Mouse (Mus musculus): ENCODE results near the gene Ppp4r3a. TPM values are rescaled to one million over a fixed set of nuclear protein-coding genes. Genes with fewer than 3 reads are reported as not detected.

Ppp4r3a gene
- polyA plus RNA-seq, 1 experiment from 2014 or later, result 31.1 TPM

DNA sequence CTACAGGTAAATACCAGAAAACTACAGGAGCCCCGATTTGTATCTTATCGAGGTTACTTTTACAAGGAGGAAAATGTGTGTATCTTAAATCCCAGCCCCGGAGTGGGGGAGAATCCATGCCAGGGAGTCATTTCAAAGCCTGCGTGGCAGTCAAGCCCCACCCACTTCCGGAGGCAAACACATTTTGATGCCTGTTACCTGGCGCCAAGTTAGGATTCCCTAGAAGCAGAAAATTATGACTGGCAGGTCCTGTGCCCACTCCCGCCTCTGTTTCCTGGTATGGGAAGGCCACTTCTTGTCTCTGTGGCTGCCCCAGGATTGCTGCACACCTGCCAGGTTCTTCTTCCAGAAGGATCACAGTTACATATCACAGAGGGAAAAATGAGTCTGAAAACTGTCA, 57.0 kb downstream of the Ppp4r3a start:
- DNase-seq (ENCODE audit: low spot score), result no peak
- H3K4me2 ChIP-seq (ENCODE audit: low read length), result peak overlapping the region; percentile 90
- no peaks in the 10 kb centered on the region for H3K9me3 ChIP-seq (replicated peaks; ENCODE audit: low read length)
- H3K27ac ChIP-seq, result no peak overlapping the region
- H3K36me3 ChIP-seq (ENCODE audit: insufficient read depth, low read length), result 0 out of 2 replicates have a peak, but pooled peaks cover 4% of the 10 kb centered on the region
- no peak for TF ChIP-seq CTCF (IDR thresholded peaks at IDR 0.05; ENCODE audit: low read depth)
- peaks cover 4% of the 10 kb centered on the region; the same call in 1 of the 2 replicates for H3K4me1 ChIP-seq (replicated peaks; ENCODE audit: insufficient read depth, low read length)
- H3K4me3 ChIP-seq (replicated peaks; ENCODE audit: low read depth, low read length), result 0 out of 2 replicates have a peak overlapping the region, but pooled peaks have one; percentile 80
- 46% methylated on average over 7 of the region's 7 CpGs for WGBS
- 0 out of 2 replicates have a peak overlapping the region, but pooled peaks have one; percentile 4 for H3K9ac ChIP-seq (ENCODE audit: low read depth, low read length)
- no peaks in the 10 kb centered on the region for H3K27me3 ChIP-seq (ENCODE audit: insufficient read depth, low read length)
- ATAC-seq (replicated peaks; ENCODE audit: low FRiP score, low read depth), result no peak

DNA sequence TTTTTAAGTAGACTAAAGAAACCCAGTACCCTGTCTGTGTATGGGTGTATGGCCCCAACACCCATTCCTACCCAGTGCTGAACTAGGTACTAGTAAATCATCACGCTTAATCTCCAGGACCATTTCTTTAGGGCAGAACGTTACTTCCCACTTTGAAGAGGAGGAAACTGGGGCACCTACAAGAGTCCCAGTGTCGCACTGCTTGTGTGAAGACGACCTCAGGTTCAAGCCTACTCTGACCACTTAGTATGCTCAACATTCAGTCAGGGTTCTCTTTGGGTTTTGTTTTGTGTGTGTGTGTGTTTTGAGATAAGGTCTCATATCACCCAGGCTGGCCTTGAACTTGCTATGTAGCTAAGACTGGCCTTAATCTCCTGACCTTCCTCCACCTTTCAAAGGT, 57.5 kb downstream of the Ppp4r3a start:
- DNase-seq (ENCODE audit: low spot score), result no peak
- WGBS, result 83% methylated on average over 4 of the region's 4 CpGs
- Histone ChIP-seq H3K27ac (no peak overlapping the region), H3K9me3 (replicated peaks; ENCODE audit: low read length) (no peaks in the 10 kb centered on the region), H3K4me3 (replicated peaks; ENCODE audit: low read depth, low read length) (no peak overlapping the region), H3K4me2 (ENCODE audit: low read length) (no peak overlapping the region), H3K36me3 (ENCODE audit: insufficient read depth, low read length) (0 out of 2 replicates have a peak, but pooled peaks cover 4% of the 10 kb centered on the region), H3K4me1 (replicated peaks; ENCODE audit: insufficient read depth, low read length) (peaks cover 4% of the 10 kb centered on the region; the same call in 1 of the 2 replicates), H3K27me3 (ENCODE audit: insufficient read depth, low read length) (no peaks in the 10 kb centered on the region), H3K9ac (ENCODE audit: low read depth, low read length) (no peak overlapping the region)
- ATAC-seq (replicated peaks; ENCODE audit: low FRiP score, low read depth), result no peak
- no peak for TF ChIP-seq CTCF (IDR thresholded peaks at IDR 0.05; ENCODE audit: low read depth)

DNA sequence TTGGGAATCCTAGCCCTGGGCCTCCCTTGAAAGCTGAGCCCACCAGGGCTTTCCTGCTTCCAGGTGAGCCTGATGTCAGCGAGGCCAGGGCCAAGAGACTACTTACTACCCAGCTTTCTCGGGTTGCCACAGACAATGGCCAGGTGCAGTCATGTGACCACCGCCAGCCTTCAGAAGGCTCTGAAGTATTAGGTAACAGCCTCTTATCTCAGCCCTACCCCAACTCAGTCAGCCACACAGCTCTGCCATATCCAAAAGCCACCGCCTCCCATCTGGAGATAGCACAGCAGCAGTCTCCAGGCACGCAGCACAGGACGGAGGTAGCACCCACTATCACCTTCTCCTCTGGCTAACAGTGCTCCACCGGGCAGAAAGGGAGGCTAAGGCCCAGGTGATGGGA, 58.1 kb downstream of the Ppp4r3a start:
- H3K4me1 ChIP-seq (replicated peaks; ENCODE audit: insufficient read depth, low read length), result peaks cover 4% of the 10 kb centered on the region; the same call in 1 of the 2 replicates
- peaks cover 4% of the 10 kb centered on the region; the same call in 1 of the 2 replicates for H3K36me3 ChIP-seq (ENCODE audit: insufficient read depth, low read length)
- no peaks in the 10 kb centered on the region for H3K9me3 ChIP-seq (replicated peaks; ENCODE audit: low read length)
- no peaks in the 10 kb centered on the region for H3K27me3 ChIP-seq (ENCODE audit: insufficient read depth, low read length)
- TF ChIP-seq CTCF (IDR thresholded peaks at IDR 0.05; ENCODE audit: low read depth), result no peak
- H3K4me2 ChIP-seq (ENCODE audit: low read length), result no peak overlapping the region; the same call in none of the 2 replicates
- no peak overlapping the region for H3K9ac ChIP-seq (ENCODE audit: low read depth, low read length)
- no peak for ATAC-seq (replicated peaks; ENCODE audit: low FRiP score, low read depth)
- no peak for DNase-seq (ENCODE audit: low spot score)
- no peak overlapping the region for H3K4me3 ChIP-seq (replicated peaks; ENCODE audit: low read depth, low read length)
- 55% methylated on average over 7 of the region's 7 CpGs for WGBS
- no peak overlapping the region for H3K27ac ChIP-seq

DNA sequence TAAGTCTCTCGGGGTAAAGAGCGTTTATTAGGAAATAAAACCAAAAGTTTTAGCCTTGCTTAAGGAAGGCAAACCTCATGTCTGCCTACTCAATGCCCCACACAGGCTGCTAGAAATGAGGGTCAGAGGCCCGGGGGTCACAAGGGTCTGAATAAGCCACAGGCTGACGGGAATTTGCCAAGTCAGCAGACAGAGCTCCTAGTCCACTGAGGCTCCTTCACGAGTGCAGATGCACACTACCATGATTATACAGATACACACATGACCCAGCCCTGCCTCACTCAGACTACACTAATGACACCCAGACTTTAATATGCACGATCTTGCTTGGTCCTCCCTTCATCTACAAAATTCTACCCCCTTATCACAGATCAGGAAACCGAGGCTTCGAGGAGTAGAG, 58.7 kb downstream of the Ppp4r3a start:
- Histone ChIP-seq H3K36me3 (ENCODE audit: insufficient read depth, low read length) (peaks cover 4% of the 10 kb centered on the region; the same call in 1 of the 2 replicates), H3K9me3 (replicated peaks; ENCODE audit: low read length) (no peaks in the 10 kb centered on the region), H3K27me3 (ENCODE audit: insufficient read depth, low read length) (no peaks in the 10 kb centered on the region), H3K4me3 (replicated peaks; ENCODE audit: low read depth, low read length) (no peak overlapping the region), H3K27ac (no peak overlapping the region), H3K4me1 (replicated peaks; ENCODE audit: insufficient read depth, low read length) (peaks cover 4% of the 10 kb centered on the region; the same call in 1 of the 2 replicates), H3K4me2 (ENCODE audit: low read length) (no peak overlapping the region; the same call in 1 of the 2 replicates), H3K9ac (ENCODE audit: low read depth, low read length) (no peak overlapping the region)
- ATAC-seq (replicated peaks; ENCODE audit: low FRiP score, low read depth) (no peak), DNase-seq (ENCODE audit: low spot score) (no peak)
- WGBS, result 54% methylated on average over 8 of the region's 8 CpGs
- TF ChIP-seq CTCF (IDR thresholded peaks at IDR 0.05; ENCODE audit: low read depth), result no peak

DNA sequence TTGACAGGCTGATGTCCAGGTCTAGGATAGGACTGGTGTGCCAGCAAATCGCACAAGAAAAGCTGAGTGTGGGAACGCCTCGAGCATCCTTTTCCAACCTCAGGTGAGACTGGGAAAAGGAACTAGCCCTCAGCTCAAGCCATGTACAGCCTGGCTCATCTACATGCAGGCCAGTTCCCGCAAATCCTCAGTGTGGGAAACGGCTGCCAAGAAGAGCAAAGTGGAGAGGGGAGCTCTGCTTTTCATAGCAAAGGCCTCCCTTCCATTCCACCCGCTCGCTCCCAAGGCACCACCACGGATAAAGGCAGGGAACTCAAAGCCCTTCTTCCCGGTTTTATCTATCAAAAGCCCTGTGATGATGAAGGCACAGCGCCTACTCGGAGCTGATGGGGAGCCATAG, 60.4 kb downstream of the Ppp4r3a start:
- TF ChIP-seq CTCF (IDR thresholded peaks at IDR 0.05; ENCODE audit: low read depth), result no peak
- Histone ChIP-seq H3K36me3 (ENCODE audit: insufficient read depth, low read length) (peaks cover 4% of the 10 kb centered on the region; the same call in 1 of the 2 replicates), H3K4me3 (replicated peaks; ENCODE audit: low read depth, low read length) (no peak overlapping the region), H3K27ac (no peak overlapping the region), H3K27me3 (ENCODE audit: insufficient read depth, low read length) (no peaks in the 10 kb centered on the region), H3K4me2 (ENCODE audit: low read length) (no peak overlapping the region), H3K9ac (ENCODE audit: low read depth, low read length) (no peak overlapping the region), H3K4me1 (replicated peaks; ENCODE audit: insufficient read depth, low read length) (peaks cover 6% of the 10 kb centered on the region), H3K9me3 (replicated peaks; ENCODE audit: low read length) (no peaks in the 10 kb centered on the region)
- WGBS, result 85% methylated on average over 11 of the region's 11 CpGs
- DNase-seq (ENCODE audit: low spot score) (no peak), ATAC-seq (replicated peaks; ENCODE audit: low FRiP score, low read depth) (no peak)

DNA sequence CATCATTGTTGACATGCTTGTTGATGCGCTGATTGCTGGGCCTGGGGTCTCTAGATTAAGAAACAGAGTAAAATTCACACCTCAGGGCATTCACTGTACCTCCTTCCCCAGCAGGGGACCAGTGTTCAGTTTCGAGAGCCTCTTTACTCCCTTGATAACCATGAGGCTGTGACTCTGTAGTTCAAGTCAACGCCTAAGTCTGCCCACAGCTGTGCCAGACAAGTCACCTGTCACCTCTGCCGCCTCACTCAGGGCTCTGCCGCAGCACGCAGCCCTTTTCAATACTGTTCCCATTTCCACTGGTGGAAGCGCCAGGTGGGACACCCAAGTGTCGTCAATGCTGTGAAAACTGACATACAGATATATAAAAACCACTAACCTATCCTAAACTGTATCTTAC, 61.1 kb downstream of the Ppp4r3a start:
- DNase-seq (ENCODE audit: low spot score) (no peak), ATAC-seq (replicated peaks; ENCODE audit: low FRiP score, low read depth) (no peak)
- H3K9ac ChIP-seq (ENCODE audit: low read depth, low read length), result no peak overlapping the region
- 94% methylated on average over 8 of the region's 8 CpGs for WGBS
- TF ChIP-seq CTCF (IDR thresholded peaks at IDR 0.05; ENCODE audit: low read depth), result no peak
- no peak overlapping the region for H3K4me3 ChIP-seq (replicated peaks; ENCODE audit: low read depth, low read length)
- no peaks in the 10 kb centered on the region for H3K27me3 ChIP-seq (ENCODE audit: insufficient read depth, low read length)
- peaks cover 13% of the 10 kb centered on the region for H3K4me1 ChIP-seq (replicated peaks; ENCODE audit: insufficient read depth, low read length)
- no peaks in the 10 kb centered on the region for H3K9me3 ChIP-seq (replicated peaks; ENCODE audit: low read length)
- no peak overlapping the region for H3K4me2 ChIP-seq (ENCODE audit: low read length)
- peaks cover 4% of the 10 kb centered on the region; the same call in 1 of the 2 replicates for H3K36me3 ChIP-seq (ENCODE audit: insufficient read depth, low read length)
- no peak overlapping the region for H3K27ac ChIP-seq

Data from kidney, postnatal 0 days (tissue).